Mouse (Mus musculus) liver, postnatal 0 days (tissue): ENCODE measurements around the gene Robo2.

Source experiments
- CTCF ChIP-seq: sonication (generic); IDR thresholded peaks from 2 replicates; pipeline ENCODE4 v1.5.1; 2016; ENCODE audit warnings: antibody characterized with exemption, low read depth
- EP300 ChIP-seq: IDR thresholded peaks from 2 replicates; pipeline ENCODE4 v1.6.1; 2016; ENCODE audit warnings: antibody characterized with exemption, low read depth, mild to moderate bottlenecking

- no peak for TF ChIP-seq EP300
- no peak for TF ChIP-seq CTCF
Observed at GRCm38 (mm10) chr16:74282549-74282948, 129.1 kb downstream of the Robo2 start.
